Mouse (Mus musculus) kidney, adult 2 months (tissue): ENCODE results near the gene Olfr592. TPM values are rescaled to one million over a fixed set of nuclear protein-coding genes. Genes with fewer than 3 reads are reported as not detected.
"Not testable (repeated sequence)": the region's sequence is repeated elsewhere in the genome, so short reads cannot be mapped to it uniquely, and the experiment has no call there.

ENCODE experiments used
- DNase-seq: peaks from one replicate; pipeline ENCODE4 v3.0.0; 2021
- H3K27ac ChIP-seq: fragments of 200-500 bp; 2 replicates; pipeline ENCODE4 v1.5.1; 2012; ENCODE audit warnings: low read depth, low read length, control low read depth, inconsistent platforms; ENCODE audit not compliant: insufficient read depth
- H3K27me3 ChIP-seq: fragments of 200-500 bp; replicated peaks from 2 replicates; pipeline ENCODE4 v1.6.1; 2012; ENCODE audit warnings: mild to moderate bottlenecking, moderate library complexity, low read length, inconsistent platforms; ENCODE audit not compliant: control insufficient read depth, insufficient read depth
- H3K36me3 ChIP-seq: fragments of 200-500 bp; 2 replicates; pipeline ENCODE4 v1.6.1; 2012; ENCODE audit warnings: mild to moderate bottlenecking, moderate library complexity, low read length, inconsistent platforms; ENCODE audit not compliant: control insufficient read depth, insufficient read depth
- H3K4me1 ChIP-seq: fragments of 200-500 bp; 2 replicates; pipeline ENCODE4 v1.6.1; 2011; ENCODE audit warnings: low read length; ENCODE audit not compliant: control insufficient read depth, insufficient read depth
- H3K4me3 ChIP-seq: fragments of 200-500 bp; 2 replicates; pipeline ENCODE4 v1.5.1; 2011; ENCODE audit warnings: mild to moderate bottlenecking, low read depth, low read length, control low read depth; ENCODE audit not compliant: insufficient read depth
- CTCF ChIP-seq: fragments of 200-500 bp; conservative IDR thresholded peaks from 2 replicates; pipeline ENCODE4 v1.5.1; 2011; ENCODE audit warnings: low read depth, mild to moderate bottlenecking, control low read depth, low read length, moderate library complexity, mixed read lengths; ENCODE audit not compliant: insufficient read depth, insufficient read length
- POLR2A ChIP-seq: fragments of 200-500 bp; IDR thresholded peaks from one replicate; pipeline ENCODE4 v1.6.1; 2011; ENCODE audit warnings: low read depth, low read length, control low read depth
- WGBS: fragments of 180-500 bp; shearing (Covaris S2); methylation state at CpG from one replicate; pipeline ENCODE4 v1.1.7; 2018; 5-methylcytosine and 5-hydroxymethylcytosine counted together
- polyA plus RNA-seq: library from polyadenylated mRNA; depleted of rRNA; stranded (reverse); fragments of >200 nt; gene quantifications from 2 replicates; pipeline ENCODE4 v1.2.3, GENCODE M21; 2012; rRNA removed

The Olfr592 gene
- polyA plus RNA-seq, result not detected in 2 replicates

DNA sequence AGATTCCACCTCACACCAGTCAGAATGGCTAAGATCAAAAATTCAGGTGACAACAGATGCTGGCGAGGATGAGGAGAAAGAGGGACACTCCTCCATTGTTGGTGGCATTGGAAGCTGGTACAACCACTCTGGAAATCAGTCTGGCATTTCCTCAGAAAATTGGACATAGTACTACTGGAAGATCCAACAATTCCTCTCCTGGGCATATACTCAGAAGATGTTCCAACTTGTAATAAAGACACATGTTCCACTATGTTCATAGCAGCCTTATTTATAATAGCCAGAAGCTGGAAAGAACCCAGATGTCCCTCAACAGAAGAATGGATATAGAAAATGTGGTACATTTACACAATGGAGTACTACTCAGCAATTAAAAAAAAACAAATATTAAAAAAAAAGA is at the start of gene Olfr592:
Gene Olfr592, plus strand, starts transcription at position 301 of the 400 bp plus-strand sequence.
- not testable (repeated sequence) for H3K27me3 ChIP-seq, H3K4me1 ChIP-seq, H3K36me3 ChIP-seq, H3K27ac ChIP-seq, H3K4me3 ChIP-seq, DNase-seq
- 72% methylated on average over 1 of the region's 1 CpGs for WGBS

DNA sequence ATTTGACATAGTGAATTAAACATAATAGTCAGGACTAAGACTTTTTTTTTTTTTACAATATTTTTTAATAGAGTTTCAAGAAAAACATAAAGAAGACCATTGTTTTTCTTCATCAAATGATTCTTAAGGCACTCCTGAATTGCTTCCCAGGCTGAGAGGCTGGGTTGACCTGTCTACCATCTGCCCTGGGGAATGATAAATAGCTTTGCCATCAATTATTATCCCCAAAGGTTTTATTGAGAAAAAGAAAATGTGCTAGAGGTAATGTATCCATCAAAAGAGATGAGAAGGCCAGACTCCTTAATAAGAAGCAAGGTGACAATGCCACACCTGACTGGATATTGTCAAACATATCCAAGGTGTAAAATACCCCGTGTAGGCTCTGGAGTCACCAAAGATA is 44.0 kb upstream of the Olfr592 start, which contains the start of gene Olfr588-ps1:
Gene Olfr588-ps1, plus strand, starts transcription at position 301 of the 400 bp plus-strand sequence.
- Histone ChIP-seq H3K27ac (no peak within 1 kb of the TSS), H3K36me3 (no peaks in the 10 kb centered on the region), H3K4me1 (no peaks in the 10 kb centered on the region), H3K27me3 (no peaks in the 10 kb centered on the region), H3K4me3 (no peak within 1 kb of the TSS)
- DNase-seq, result no peak
- TF ChIP-seq POLR2A, result no peak
- TF ChIP-seq CTCF, result no peak
- WGBS, result 82% methylated on average over 1 of the region's 1 CpGs

DNA sequence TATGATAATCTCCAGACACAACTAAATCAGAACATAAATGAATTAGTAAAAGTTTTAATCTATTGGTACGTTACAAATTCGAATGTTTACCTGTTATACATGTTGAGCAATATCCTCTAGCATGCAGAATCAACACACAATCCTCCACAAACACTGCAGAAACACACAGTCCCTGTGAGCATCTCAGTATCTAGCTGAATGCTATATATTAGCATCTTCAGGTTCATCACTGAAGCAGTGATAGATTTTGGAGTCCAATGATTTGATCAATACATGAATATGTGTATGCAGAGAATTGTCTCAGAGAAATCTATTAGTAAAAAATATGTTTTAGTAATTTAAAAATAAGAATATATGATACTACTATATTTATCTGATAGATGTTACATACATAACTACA is 28.3 kb upstream of the Olfr592 start, which contains the start of gene Olfr589:
Gene Olfr589, minus strand, starts transcription at position 101 of the 400 bp plus-strand sequence.
- H3K27ac ChIP-seq, result no peak within 1 kb of the TSS
- H3K36me3 ChIP-seq, result no peaks in the 10 kb centered on the region
- H3K4me1 ChIP-seq, result no peaks in the 10 kb centered on the region
- 48% methylated on average over 2 of the region's 2 CpGs for WGBS
- no peak for DNase-seq
- TF ChIP-seq CTCF (no peak), POLR2A (no peak)
- no peaks in the 10 kb centered on the region for H3K27me3 ChIP-seq
- H3K4me3 ChIP-seq, result no peak within 1 kb of the TSS

DNA sequence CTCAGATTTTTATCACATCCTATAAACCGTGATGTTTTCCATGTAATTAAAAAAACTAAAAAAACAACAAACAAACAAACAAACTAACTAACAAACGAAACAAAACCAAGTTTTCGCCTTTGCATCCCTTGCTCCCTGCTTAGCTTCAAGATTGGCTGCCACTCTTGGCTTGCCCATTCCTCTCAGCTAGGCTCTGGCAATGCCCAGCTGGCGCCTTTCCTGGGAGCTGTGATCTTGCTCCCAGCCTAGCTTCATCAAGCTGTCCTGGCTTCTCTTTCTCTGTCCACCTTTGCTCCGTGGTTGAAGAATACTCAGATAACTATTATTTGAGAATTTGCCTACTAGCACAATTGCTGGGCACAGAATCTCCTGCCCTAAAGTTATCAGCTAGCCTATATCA is 14.9 kb upstream of the Olfr592 start:
- no peak for TF ChIP-seq CTCF
- TF ChIP-seq POLR2A, result no peak
- Histone ChIP-seq H3K27me3 (no peaks in the 10 kb centered on the region), H3K36me3 (no peaks in the 10 kb centered on the region), H3K4me1 (no peaks in the 10 kb centered on the region), H3K4me3 (no peak overlapping the region), H3K27ac (no peak overlapping the region)
- 70% methylated on average over 5 of the region's 5 CpGs for WGBS
- no peak for DNase-seq

DNA sequence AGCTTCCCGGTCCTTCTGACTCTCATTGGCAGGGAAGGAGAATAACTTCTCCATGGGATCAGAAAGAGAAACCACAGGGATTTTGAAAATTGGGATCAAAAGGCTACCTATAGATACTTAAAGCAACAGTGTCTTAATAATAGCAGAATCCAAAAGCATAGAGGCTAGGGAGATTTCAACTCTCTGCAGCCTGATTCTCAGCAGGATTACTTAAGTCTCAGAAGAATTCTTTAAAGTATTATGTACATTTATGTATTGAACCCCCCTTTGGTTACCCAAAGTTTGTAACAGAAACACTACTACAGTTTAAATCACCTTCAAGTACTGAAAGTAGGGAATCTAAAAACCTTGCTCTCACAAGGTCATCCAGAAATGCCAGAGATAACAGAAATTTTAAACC is 6.4 kb upstream of the Olfr592 start, which contains the start of gene Olfr591:
Gene Olfr591, minus strand, starts transcription at position 101 of the 400 bp plus-strand sequence.
- Histone ChIP-seq H3K27me3 (no peaks in the 10 kb centered on the region; the same call in 1 of the 2 replicates), H3K27ac (no peak within 1 kb of the TSS), H3K36me3 (no peaks in the 10 kb centered on the region), H3K4me1 (no peaks in the 10 kb centered on the region), H3K4me3 (no peak within 1 kb of the TSS)
- no peak for TF ChIP-seq POLR2A
- TF ChIP-seq CTCF, result no peak
- WGBS, result 75% methylated on average over 1 of the region's 1 CpGs
- DNase-seq, result no peak

DNA sequence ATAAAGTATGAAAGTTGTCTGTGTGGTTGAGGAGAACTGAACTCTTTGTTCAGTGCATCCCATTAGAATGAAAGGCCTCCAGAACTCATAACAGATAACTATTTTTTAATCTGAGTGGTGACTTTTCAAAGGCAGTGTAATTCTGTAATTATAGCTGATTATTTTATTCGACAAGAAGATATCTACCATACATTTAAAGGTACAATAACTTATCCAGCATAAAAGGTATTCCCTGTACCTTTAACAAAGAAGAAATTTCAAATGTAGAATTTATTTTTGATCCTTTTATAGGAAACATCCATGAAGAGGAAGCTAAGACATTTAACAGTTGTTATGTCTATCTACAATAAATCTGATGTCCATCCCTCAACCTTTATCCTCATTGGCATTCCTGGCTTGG is 27.0 kb downstream of the Olfr592 start, which contains the start of gene Olfr593:
Gene Olfr593, plus strand, starts transcription at position 301 of the 400 bp plus-strand sequence.
- no peak for DNase-seq
- Histone ChIP-seq H3K27me3 (no peaks in the 10 kb centered on the region), H3K4me3 (no peak within 1 kb of the TSS), H3K27ac (no peak within 1 kb of the TSS), H3K4me1 (no peaks in the 10 kb centered on the region), H3K36me3 (no peaks in the 10 kb centered on the region)
- 66% methylated on average over 1 of the region's 1 CpGs for WGBS
- TF ChIP-seq CTCF (no peak), POLR2A (no peak)

DNA sequence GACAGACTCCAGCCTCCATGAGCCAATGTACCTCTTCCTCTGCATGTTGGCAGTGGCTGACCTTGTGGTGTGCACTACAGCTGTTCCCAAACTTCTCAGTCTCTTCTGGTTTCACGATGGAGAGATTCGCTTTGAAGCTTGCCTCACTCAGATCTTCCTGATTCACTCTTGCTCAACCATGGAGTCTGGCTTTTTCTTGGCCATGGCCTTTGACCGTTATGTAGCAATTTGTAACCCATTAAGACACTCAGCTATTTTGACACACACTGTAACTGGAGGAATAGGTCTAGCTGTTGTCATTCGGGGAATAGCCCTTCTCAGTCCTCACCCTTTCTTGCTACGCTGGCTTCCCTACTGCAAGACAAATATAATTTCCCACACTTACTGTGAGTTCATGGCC is 27.4 kb downstream of the Olfr592 start:
- 79% methylated on average over 5 of the region's 5 CpGs for WGBS
- H3K27me3 ChIP-seq, H3K4me1 ChIP-seq, DNase-seq, H3K4me3 ChIP-seq, H3K36me3 ChIP-seq, H3K27ac ChIP-seq: not testable (repeated sequence)

DNA sequence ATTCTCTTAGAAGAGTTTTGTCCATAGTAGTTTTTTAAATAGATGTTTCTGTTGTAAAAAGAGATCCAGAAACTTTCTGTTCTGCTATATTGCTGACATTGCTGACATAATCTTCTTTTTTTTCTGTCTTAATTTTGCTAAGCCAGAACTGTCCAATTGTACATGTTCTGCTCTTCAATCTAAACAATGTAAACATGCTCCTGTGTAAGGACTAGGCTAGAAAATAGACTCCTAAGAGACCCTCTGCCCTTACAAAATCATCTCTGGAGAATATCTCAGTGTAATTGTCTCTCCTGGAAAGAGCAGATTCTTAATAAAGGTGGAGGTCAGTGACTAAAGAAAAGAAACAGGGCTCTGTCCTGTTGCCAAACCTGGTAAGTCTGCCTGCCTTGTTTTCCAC is 32.1 kb downstream of the Olfr592 start, which contains the start of gene Olfr594:
Gene Olfr594, plus strand, starts transcription at position 301 of the 400 bp plus-strand sequence.
- Histone ChIP-seq H3K27me3 (no peaks in the 10 kb centered on the region), H3K27ac (no peak within 1 kb of the TSS), H3K36me3 (no peaks in the 10 kb centered on the region), H3K4me1 (no peaks in the 10 kb centered on the region), H3K4me3 (no peak within 1 kb of the TSS)
- TF ChIP-seq CTCF (no peak), POLR2A (no peak)
- DNase-seq, result no peak

Other genes with a start within 250 kb of the Olfr592 start
- not detected in 2 replicates for gene Olfr573-ps1, start 242.2 kb upstream of the Olfr592 start, polyA plus RNA-seq
- not detected in 2 replicates for gene Olfr574, start 236.3 kb upstream of the Olfr592 start, polyA plus RNA-seq
- not detected in 2 replicates for gene Olfr575, start 226.0 kb upstream of the Olfr592 start, polyA plus RNA-seq
- not detected in 2 replicates for gene Olfr576, start 222.1 kb upstream of the Olfr592 start, polyA plus RNA-seq
- not detected in 2 replicates for gene Olfr577, start 208.9 kb upstream of the Olfr592 start, polyA plus RNA-seq
- not detected in 2 replicates for gene Olfr578, start 195.5 kb upstream of the Olfr592 start, polyA plus RNA-seq
- gene Olfr582, start 146.8 kb upstream of the Olfr592 start, polyA plus RNA-seq, result not detected in 2 replicates
- not detected in 2 replicates for gene Olfr583, start 133.5 kb upstream of the Olfr592 start, polyA plus RNA-seq
- not detected in 2 replicates for gene Olfr584, start 102.9 kb upstream of the Olfr592 start, polyA plus RNA-seq
- gene Olfr585, start 87.1 kb upstream of the Olfr592 start, polyA plus RNA-seq, result not detected in 2 replicates
- not detected in 2 replicates for gene Olfr586, start 59.2 kb upstream of the Olfr592 start, polyA plus RNA-seq
- not detected in 2 replicates for gene Olfr588-ps1, start 43.9 kb upstream of the Olfr592 start, polyA plus RNA-seq
- gene Olfr589, start 28.4 kb upstream of the Olfr592 start, polyA plus RNA-seq, result not detected in 2 replicates
- not detected in 2 replicates for gene Olfr591, start 6.5 kb upstream of the Olfr592 start, polyA plus RNA-seq
- not detected in 2 replicates for gene Olfr593, start 27.1 kb downstream of the Olfr592 start, polyA plus RNA-seq
- not detected in 2 replicates for gene Olfr594, start 32.2 kb downstream of the Olfr592 start, polyA plus RNA-seq
- not detected in 2 replicates for gene Usp17ld, start 67.7 kb downstream of the Olfr592 start, polyA plus RNA-seq
- gene Olfr596, start 120.8 kb downstream of the Olfr592 start, polyA plus RNA-seq, result not detected in 2 replicates
- gene Olfr597, start 131.5 kb downstream of the Olfr592 start, polyA plus RNA-seq, result not detected in 2 replicates
- not detected in 2 replicates for gene Olfr598, start 138.8 kb downstream of the Olfr592 start, polyA plus RNA-seq
- not detected in 2 replicates for gene Olfr599, start 151.1 kb downstream of the Olfr592 start, polyA plus RNA-seq
- not detected in 2 replicates for gene Olfr600, start 164.9 kb downstream of the Olfr592 start, polyA plus RNA-seq
- gene Olfr601, start 177.9 kb downstream of the Olfr592 start, polyA plus RNA-seq, result not detected in 2 replicates
- not detected in 2 replicates for gene Olfr603, start 201.4 kb downstream of the Olfr592 start, polyA plus RNA-seq
- not detected in 2 replicates for gene Usp17lc, start 230.3 kb downstream of the Olfr592 start, polyA plus RNA-seq